Mouse (Mus musculus) midbrain, embryonic 12.5 days (tissue): ENCODE results near the gene Lep. TPM values are rescaled to one million over a fixed set of nuclear protein-coding genes. Genes with fewer than 3 reads are reported as not detected.

ENCODE experiments used
- ATAC-seq: fragments of 200-750 bp; cut with Nextera tagmentation; 2 replicates; pipeline ENCODE4 v1.8.0; 2017; ENCODE audit warnings: low read depth, moderate TSS enrichment, moderate library complexity; ENCODE audit not compliant: low FRiP score
- H3K27ac ChIP-seq: fragments of 300-500 bp; sonication (generic); replicated peaks from 2 replicates; pipeline ENCODE4 v1.5.1; 2016; ENCODE audit warnings: mild to moderate bottlenecking
- H3K27me3 ChIP-seq: fragments of 300-500 bp; sonication (generic); 2 replicates; pipeline ENCODE4 v1.6.1; 2016; ENCODE audit warnings: mild to moderate bottlenecking
- H3K36me3 ChIP-seq: fragments of 300-500 bp; sonication (generic); 2 replicates; pipeline ENCODE4 v1.6.1; 2016
- H3K4me1 ChIP-seq: fragments of 300-500 bp; sonication (generic); 2 replicates; pipeline ENCODE4 v1.6.1; 2016
- H3K4me2 ChIP-seq: fragments of 300-500 bp; sonication (generic); replicated peaks from 2 replicates; pipeline ENCODE4 v1.6.1; 2016; ENCODE audit warnings: mild to moderate bottlenecking, moderate library complexity
- H3K4me3 ChIP-seq: fragments of 300-500 bp; sonication (generic); 2 replicates; pipeline ENCODE4 v1.5.1; 2016; ENCODE audit warnings: mild to moderate bottlenecking
- H3K9ac ChIP-seq: fragments of 300-500 bp; sonication (generic); replicated peaks from 2 replicates; pipeline ENCODE4 v1.6.1; 2016; ENCODE audit warnings: mild to moderate bottlenecking, moderate library complexity
- H3K9me3 ChIP-seq: fragments of 300-500 bp; sonication (generic); 2 replicates; pipeline ENCODE4 v1.6.1; 2016; ENCODE audit warnings: mild to moderate bottlenecking
- WGBS: fragments of 180-500 bp; shearing (Covaris S2); methylation state at CpG from one replicate; pipeline ENCODE4 v1.1.7; 2016; 5-methylcytosine and 5-hydroxymethylcytosine counted together
- polyA plus RNA-seq: library from polyadenylated mRNA; unstranded; fragments of >200 nt; fragmentation: Nextera tagmentation; extraction: Ambion mirVana; gene quantifications from 2 replicates; pipeline ENCODE4 v1.2.1, GENCODE M21; 2016

The Lep gene
- polyA plus RNA-seq, 1 experiment from 2014 or later, result not detected

DNA sequence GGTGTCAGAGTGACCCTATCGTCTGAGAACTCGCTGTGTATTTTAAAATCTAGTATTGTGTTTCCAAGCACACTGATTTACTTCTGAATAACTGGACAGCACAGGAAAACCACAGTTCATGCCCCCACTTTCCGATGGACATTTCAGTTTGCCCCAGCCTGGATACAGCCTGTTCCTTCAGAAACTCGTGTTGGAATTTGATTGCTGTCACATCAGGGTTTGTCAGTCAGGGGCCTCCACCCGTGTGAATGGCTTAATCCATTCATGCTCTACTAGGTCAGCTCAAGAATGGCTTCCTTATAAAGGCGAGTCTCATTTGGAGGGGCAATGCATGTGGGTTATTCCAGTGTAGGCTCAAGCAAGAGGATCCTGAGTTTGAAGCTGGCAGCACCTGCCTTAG, 33.3 kb upstream of the Lep start:
- H3K9me3 ChIP-seq, result no peaks in the 10 kb centered on the region
- 26% methylated on average over 6 of the region's 6 CpGs for WGBS
- no peak overlapping the region for H3K9ac ChIP-seq
- H3K27ac ChIP-seq, result no peak overlapping the region
- H3K27me3 ChIP-seq, result peaks cover 34% of the 10 kb centered on the region
- no peak for ATAC-seq
- H3K4me3 ChIP-seq, result no peak overlapping the region
- peaks cover 13% of the 10 kb centered on the region for H3K4me1 ChIP-seq
- no peaks in the 10 kb centered on the region for H3K36me3 ChIP-seq
- no peak overlapping the region for H3K4me2 ChIP-seq

- H3K9ac ChIP-seq, result no peak overlapping the region
- no peaks in the 10 kb centered on the region for H3K9me3 ChIP-seq
- H3K27ac ChIP-seq, result no peak overlapping the region
- WGBS, result 65% methylated on average over 5 of the region's 5 CpGs
- H3K36me3 ChIP-seq, result no peaks in the 10 kb centered on the region
- H3K4me2 ChIP-seq, result no peak overlapping the region
- no peak overlapping the region for H3K4me3 ChIP-seq
- no peak for ATAC-seq
- H3K27me3 ChIP-seq, result peaks cover 22% of the 10 kb centered on the region
- peaks cover 16% of the 10 kb centered on the region for H3K4me1 ChIP-seq
Observed at GRCm38 (mm10) chr6:29028129-29028528, 31.9 kb upstream of the Lep start.

- 81% methylated on average over 6 of the region's 6 CpGs for WGBS
- no peak overlapping the region for H3K4me2 ChIP-seq
- no peaks in the 10 kb centered on the region for H3K36me3 ChIP-seq
- H3K4me3 ChIP-seq, result no peak overlapping the region
- ATAC-seq, result no peak
- H3K9me3 ChIP-seq, result no peaks in the 10 kb centered on the region
- peaks cover 16% of the 10 kb centered on the region for H3K4me1 ChIP-seq
- no peak overlapping the region for H3K9ac ChIP-seq
- H3K27me3 ChIP-seq, result peaks cover 16% of the 10 kb centered on the region
- no peak overlapping the region for H3K27ac ChIP-seq
Observed at GRCm38 (mm10) chr6:29029521-29029920, 30.5 kb upstream of the Lep start.

DNA sequence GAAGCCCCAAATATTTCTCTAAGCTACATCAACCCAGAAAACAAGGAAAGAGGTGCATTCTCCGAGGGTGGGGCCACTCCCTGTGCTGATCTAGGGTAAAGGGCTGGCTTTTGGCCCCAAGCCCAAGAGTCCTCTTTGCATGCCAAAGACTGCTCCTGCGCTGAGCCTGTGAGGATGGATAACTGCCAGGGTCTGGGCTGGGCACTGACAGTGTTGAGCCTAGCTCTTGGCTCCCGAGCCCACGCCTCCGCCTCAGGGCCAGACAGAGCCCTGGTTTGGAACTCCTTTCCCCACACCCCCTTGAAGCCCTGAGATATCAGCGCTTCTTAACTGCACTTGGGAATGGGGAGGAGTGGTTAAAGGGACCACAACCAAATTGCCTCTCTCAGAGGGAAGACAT, 28.8 kb upstream of the Lep start:
- no peak overlapping the region for H3K9ac ChIP-seq
- H3K9me3 ChIP-seq, result no peaks in the 10 kb centered on the region
- 0 out of 2 replicates have a peak, but pooled peaks cover 3% of the 10 kb centered on the region for H3K27me3 ChIP-seq
- H3K36me3 ChIP-seq, result no peaks in the 10 kb centered on the region
- WGBS, result 82% methylated on average over 6 of the region's 6 CpGs
- H3K4me1 ChIP-seq, result peaks cover 16% of the 10 kb centered on the region
- H3K4me3 ChIP-seq, result no peak overlapping the region
- no peak overlapping the region for H3K4me2 ChIP-seq
- ATAC-seq, result no peak
- no peak overlapping the region for H3K27ac ChIP-seq

- ATAC-seq, result no peak
- H3K27ac ChIP-seq, result no peak overlapping the region
Observed at GRCm38 (mm10) chr6:29031704-29032310, 28.2 kb upstream of the Lep start.

GRCm38 (mm10) chr6:29032411-29032810, 27.6 kb upstream of the Lep start:
- no peak for ATAC-seq
- H3K27ac ChIP-seq, result no peak overlapping the region
- H3K27me3 ChIP-seq, result no peaks in the 10 kb centered on the region
- WGBS, result 91% methylated on average over 12 of the region's 12 CpGs
- no peak overlapping the region for H3K9ac ChIP-seq
- H3K9me3 ChIP-seq, result no peaks in the 10 kb centered on the region
- H3K36me3 ChIP-seq, result no peaks in the 10 kb centered on the region
- no peak overlapping the region for H3K4me3 ChIP-seq
- peaks cover 9% of the 10 kb centered on the region for H3K4me1 ChIP-seq
- H3K4me2 ChIP-seq, result no peak overlapping the region

More at GRCm38 (mm10) chr6:29031704-29032310, 28.2 kb upstream of the Lep start:
- Histone ChIP-seq H3K4me2 (no peak overlapping the region), H3K4me1 (peaks cover 12% of the 10 kb centered on the region), H3K9ac (no peak overlapping the region), H3K36me3 (no peaks in the 10 kb centered on the region), H3K4me3 (no peak overlapping the region), H3K9me3 (no peaks in the 10 kb centered on the region), H3K27me3 (0 out of 2 replicates have a peak, but pooled peaks cover 3% of the 10 kb centered on the region)
- whole genome bisulfite sequencing, result 88% methylated on average over 13 of the region's 13 CpGs

GRCm38 (mm10) chr6:29033981-29034646, 25.9 kb upstream of the Lep start:
- H3K4me2 ChIP-seq, result no peak overlapping the region
- ATAC-seq, result peak; percentile 67
- WGBS, result 46% methylated on average over 7 of the region's 7 CpGs
- H3K36me3 ChIP-seq, result no peaks in the 10 kb centered on the region
- no peaks in the 10 kb centered on the region for H3K27me3 ChIP-seq
- peaks cover 9% of the 10 kb centered on the region for H3K4me1 ChIP-seq
- no peak overlapping the region for H3K9ac ChIP-seq
- H3K9me3 ChIP-seq, result no peaks in the 10 kb centered on the region
- no peak overlapping the region for H3K4me3 ChIP-seq
- peak overlapping the region; percentile 56 for H3K27ac ChIP-seq

DNA sequence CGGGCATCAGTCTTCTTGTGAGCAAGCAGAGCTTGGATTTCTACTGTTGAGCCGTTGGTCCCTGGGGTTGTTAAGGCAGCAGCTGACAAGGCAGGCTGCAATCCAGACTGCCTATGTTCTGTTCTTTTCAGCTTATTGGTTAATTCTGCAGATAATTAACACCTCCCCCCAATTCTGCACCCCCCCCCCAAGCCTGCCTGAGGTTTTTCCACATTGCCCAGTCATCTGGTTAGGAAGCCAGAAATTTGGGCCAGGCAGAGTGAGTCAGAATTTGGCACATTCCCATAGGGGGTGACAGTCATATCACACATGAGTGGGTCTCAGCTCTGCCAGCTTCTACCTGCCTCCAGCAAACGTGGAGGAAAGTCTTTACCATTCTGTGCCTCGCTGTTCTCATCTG, 23.3 kb upstream of the Lep start:
- WGBS, result 64% methylated on average over 4 of the region's 4 CpGs
- no peaks in the 10 kb centered on the region for H3K36me3 ChIP-seq
- no peak for ATAC-seq
- H3K4me3 ChIP-seq, result no peak overlapping the region
- H3K4me1 ChIP-seq, result peaks cover 9% of the 10 kb centered on the region
- no peak overlapping the region for H3K27ac ChIP-seq
- no peaks in the 10 kb centered on the region for H3K9me3 ChIP-seq
- no peak overlapping the region for H3K4me2 ChIP-seq
- H3K27me3 ChIP-seq, result no peaks in the 10 kb centered on the region
- no peak overlapping the region for H3K9ac ChIP-seq

GRCm38 (mm10) chr6:29040266-29040665, 19.8 kb upstream of the Lep start:
- no peaks in the 10 kb centered on the region for H3K9me3 ChIP-seq
- no peak overlapping the region for H3K4me3 ChIP-seq
- no peaks in the 10 kb centered on the region for H3K4me1 ChIP-seq
- H3K9ac ChIP-seq, result no peak overlapping the region
- H3K27me3 ChIP-seq, result no peaks in the 10 kb centered on the region
- no peaks in the 10 kb centered on the region for H3K36me3 ChIP-seq
- no peak for ATAC-seq
- WGBS, result 91% methylated on average over 2 of the region's 2 CpGs
- H3K4me2 ChIP-seq, result no peak overlapping the region
- no peak overlapping the region for H3K27ac ChIP-seq

DNA sequence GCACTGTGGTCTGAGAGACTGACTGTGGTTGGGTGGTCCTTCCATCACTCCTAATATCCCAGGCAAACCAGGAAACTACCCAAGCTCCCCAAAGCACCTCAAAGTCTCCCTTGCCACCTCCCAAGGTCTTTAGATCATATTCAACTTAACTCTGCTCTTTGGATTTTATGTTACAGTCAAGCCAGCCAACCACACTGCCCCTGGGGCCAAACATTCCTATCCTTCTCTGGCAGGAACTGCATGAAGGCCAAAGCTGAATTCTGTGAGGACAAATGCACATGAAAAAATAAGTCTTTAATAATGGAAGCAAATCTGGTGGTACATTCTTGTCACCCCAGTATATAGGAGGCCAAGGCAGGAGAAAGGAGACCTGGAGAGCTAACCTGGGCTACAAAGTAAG, 16.0 kb upstream of the Lep start:
- Histone ChIP-seq H3K36me3 (no peaks in the 10 kb centered on the region), H3K4me2 (no peak overlapping the region), H3K27ac (no peak overlapping the region), H3K9me3 (no peaks in the 10 kb centered on the region), H3K4me3 (no peak overlapping the region), H3K9ac (no peak overlapping the region), H3K27me3 (no peaks in the 10 kb centered on the region), H3K4me1 (no peaks in the 10 kb centered on the region)
- no peak for ATAC-seq

- Histone ChIP-seq H3K9me3 (no peaks in the 10 kb centered on the region), H3K4me3 (no peak overlapping the region), H3K9ac (no peak overlapping the region), H3K27ac (no peak overlapping the region), H3K27me3 (no peaks in the 10 kb centered on the region), H3K4me2 (no peak overlapping the region), H3K4me1 (peaks cover 8% of the 10 kb centered on the region; the same call in 1 of the 2 replicates), H3K36me3 (no peaks in the 10 kb centered on the region)
- WGBS, result 71% methylated on average over 5 of the region's 5 CpGs
- no peak for ATAC-seq
Observed at GRCm38 (mm10) chr6:29049926-29050325, 10.1 kb upstream of the Lep start.

DNA sequence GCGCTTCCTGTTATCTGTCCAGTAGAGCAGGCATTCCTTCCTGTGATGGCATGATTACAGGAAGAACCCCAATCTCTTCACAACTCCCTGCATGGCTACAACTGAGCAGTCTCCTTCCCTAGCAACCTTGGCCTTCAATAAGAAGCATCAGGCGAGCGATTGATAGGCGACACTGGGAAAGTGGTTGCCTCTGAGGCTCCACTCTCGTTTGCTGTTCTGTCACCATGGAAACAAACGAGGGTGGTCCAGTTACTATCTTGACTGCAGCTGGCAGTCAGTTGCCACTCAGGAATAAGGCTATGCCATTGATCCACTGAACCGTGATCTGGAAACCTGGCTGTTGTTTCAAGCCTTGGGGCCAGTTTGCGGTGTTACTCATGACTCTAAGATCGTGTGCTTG, 7.8 kb upstream of the Lep start:
- Histone ChIP-seq H3K4me1 (peaks cover 8% of the 10 kb centered on the region; the same call in 1 of the 2 replicates), H3K9ac (no peak overlapping the region), H3K4me2 (no peak overlapping the region), H3K27ac (no peak overlapping the region; the same call in 1 of the 2 replicates), H3K4me3 (no peak overlapping the region), H3K27me3 (no peaks in the 10 kb centered on the region), H3K36me3 (no peaks in the 10 kb centered on the region), H3K9me3 (no peaks in the 10 kb centered on the region)
- 62% methylated on average over 9 of the region's 9 CpGs for WGBS
- ATAC-seq, result no peak
